Mouse (Mus musculus) heart, embryonic 15.5 days (tissue): ENCODE data around the gene Lca5l. TPM values are rescaled to one million over a fixed set of nuclear protein-coding genes. Genes with fewer than 3 reads are reported as not detected.
A peak's percentile ranks its signal among the peaks of the same experiment; 100 is the strongest.

ENCODE experiments used
- ATAC-seq: fragments of 200-750 bp; cut with Nextera tagmentation; replicated peaks from 2 replicates; pipeline ENCODE4 v1.8.0; 2017; ENCODE audit warnings: low read depth, moderate TSS enrichment; ENCODE audit not compliant: insufficient number of reproducible peaks, insufficient read depth, low FRiP score
- H3K27ac ChIP-seq: fragments of 300-500 bp; sonication (generic); 2 replicates; pipeline ENCODE4 v1.5.1; 2015; ENCODE audit warnings: mild to moderate bottlenecking, inconsistent platforms
- H3K27me3 ChIP-seq: fragments of 300-500 bp; sonication (generic); 2 replicates; pipeline ENCODE4 v1.6.1; 2015; ENCODE audit warnings: inconsistent platforms
- H3K36me3 ChIP-seq: fragments of 300-500 bp; sonication (generic); 2 replicates; pipeline ENCODE4 v1.6.1; 2015; ENCODE audit warnings: mild to moderate bottlenecking, inconsistent platforms
- H3K4me1 ChIP-seq: fragments of 300-500 bp; sonication (generic); replicated peaks from 2 replicates; pipeline ENCODE4 v1.6.1; 2015; ENCODE audit warnings: inconsistent platforms
- H3K4me2 ChIP-seq: fragments of 300-500 bp; sonication (generic); 2 replicates; pipeline ENCODE4 v1.6.1; 2015; ENCODE audit warnings: inconsistent platforms, mild to moderate bottlenecking, moderate library complexity
- H3K4me3 ChIP-seq: fragments of 300-500 bp; sonication (generic); 2 replicates; pipeline ENCODE4 v1.5.1; 2015; ENCODE audit warnings: mild to moderate bottlenecking, inconsistent platforms
- H3K9ac ChIP-seq: fragments of 300-500 bp; sonication (generic); 2 replicates; pipeline ENCODE4 v1.6.1; 2015; ENCODE audit warnings: mild to moderate bottlenecking, inconsistent platforms
- H3K9me3 ChIP-seq: fragments of 300-500 bp; sonication (generic); replicated peaks from 2 replicates; pipeline ENCODE4 v1.6.1; 2016; ENCODE audit warnings: inconsistent platforms
- WGBS: fragments of 180-500 bp; shearing (Covaris S2); methylation state at CpG from one replicate; pipeline ENCODE4 v1.1.7; 2015; ENCODE audit warnings: mixed read lengths; 5-methylcytosine and 5-hydroxymethylcytosine counted together
- polyA plus RNA-seq: library from polyadenylated mRNA; unstranded; fragments of >200 nt; fragmentation: Nextera tagmentation; extraction: Ambion mirVana; gene quantifications from 2 replicates; pipeline ENCODE4 v1.2.1, GENCODE M21; 2015

The Lca5l gene
- 1.2 and 1.5 TPM in 2 replicates for polyA plus RNA-seq

GRCm38 (mm10) chr16:96191531-96192506, at the start of gene Lca5l:
Gene Lca5l, minus strand, starts transcription at chr16:96192271.
- peak within 1 kb of the TSS; percentile 74 for H3K4me3 ChIP-seq
- WGBS = under 1% methylated on average over 77 of the region's 77 CpGs
- H3K4me1 ChIP-seq = peaks cover 8% of the 10 kb centered on the region; the same call in 1 of the 2 replicates
- ATAC-seq = peak; percentile 96
- no peaks in the 10 kb centered on the region for H3K9me3 ChIP-seq
- H3K27ac ChIP-seq = peak within 1 kb of the TSS; percentile 88
- no peaks in the 10 kb centered on the region for H3K27me3 ChIP-seq
- H3K9ac ChIP-seq = peak within 1 kb of the TSS; percentile 72
- H3K4me2 ChIP-seq = peak within 1 kb of the TSS; percentile 78
- H3K36me3 ChIP-seq = no peaks in the 10 kb centered on the region

GRCm38 (mm10) chr16:96235366-96235970, 43.4 kb upstream of the Lca5l start, which contains the start of gene B3galt5:
Gene B3galt5, plus strand, starts transcription at chr16:96235801.
- Histone ChIP-seq H3K9ac (no peak within 1 kb of the TSS), H3K4me2 (no peak within 1 kb of the TSS), H3K4me3 (no peak within 1 kb of the TSS), H3K27ac (no peak within 1 kb of the TSS), H3K4me1 (no peaks in the 10 kb centered on the region), H3K9me3 (no peaks in the 10 kb centered on the region), H3K36me3 (no peaks in the 10 kb centered on the region), H3K27me3 (no peaks in the 10 kb centered on the region)
- no peak for ATAC-seq
- WGBS = 76% methylated on average over 17 of the region's 17 CpGs

- Histone ChIP-seq H3K9me3 (no peaks in the 10 kb centered on the region), H3K4me1 (peaks cover 2% of the 10 kb centered on the region; the same call in 1 of the 2 replicates), H3K36me3 (no peaks in the 10 kb centered on the region), H3K4me2 (no peak overlapping the region), H3K4me3 (no peak overlapping the region), H3K27me3 (no peaks in the 10 kb centered on the region), H3K9ac (no peak overlapping the region), H3K27ac (no peak overlapping the region)
- ATAC-seq = no peak
- WGBS = 83% methylated on average over 8 of the region's 8 CpGs
These were observed 41.9 kb upstream of the Lca5l start for GRCm38 (mm10) chr16:96233996-96234395.

- H3K36me3 ChIP-seq = peaks cover 9% of the 10 kb centered on the region; the same call in 1 of the 2 replicates
- H3K4me3 ChIP-seq = no peak overlapping the region
- ATAC-seq = no peak
- no peaks in the 10 kb centered on the region for H3K27me3 ChIP-seq
- H3K9ac ChIP-seq = no peak overlapping the region
- no peaks in the 10 kb centered on the region for H3K9me3 ChIP-seq
- no peak overlapping the region for H3K27ac ChIP-seq
- no peak overlapping the region for H3K4me2 ChIP-seq
- peaks cover 11% of the 10 kb centered on the region; the same call in 1 of the 2 replicates for H3K4me1 ChIP-seq
- WGBS = 82% methylated on average over 8 of the region's 8 CpGs
These were observed 39.9 kb upstream of the Lca5l start for GRCm38 (mm10) chr16:96231974-96232373.

- Histone ChIP-seq H3K36me3 (peaks cover 16% of the 10 kb centered on the region; the same call in 1 of the 2 replicates), H3K27me3 (no peaks in the 10 kb centered on the region), H3K9me3 (no peaks in the 10 kb centered on the region), H3K4me3 (no peak overlapping the region), H3K4me2 (no peak overlapping the region), H3K9ac (no peak overlapping the region), H3K27ac (no peak overlapping the region), H3K4me1 (peaks cover 11% of the 10 kb centered on the region; the same call in 1 of the 2 replicates)
- WGBS = 84% methylated on average over 4 of the region's 4 CpGs
- no peak for ATAC-seq
These were observed 39.2 kb upstream of the Lca5l start for GRCm38 (mm10) chr16:96231251-96231650.

- no peaks in the 10 kb centered on the region for H3K27me3 ChIP-seq
- no peak overlapping the region for H3K9ac ChIP-seq
These were observed 38.3 kb upstream of the Lca5l start for GRCm38 (mm10) chr16:96230411-96230810.

GRCm38 (mm10) chr16:96229044-96229555, 37.0 kb upstream of the Lca5l start:
- ATAC-seq = peak; percentile 78
- Histone ChIP-seq H3K27me3 (no peaks in the 10 kb centered on the region), H3K27ac (peak overlapping the region; percentile 25), H3K4me3 (no peak overlapping the region), H3K9me3 (no peaks in the 10 kb centered on the region), H3K36me3 (peaks cover 28% of the 10 kb centered on the region), H3K4me1 (peaks cover 11% of the 10 kb centered on the region; the same call in 1 of the 2 replicates), H3K4me2 (no peak overlapping the region), H3K9ac (no peak overlapping the region)
- 34% methylated on average over 8 of the region's 8 CpGs for WGBS

More at GRCm38 (mm10) chr16:96230411-96230810, 38.3 kb upstream of the Lca5l start:
- peaks cover 11% of the 10 kb centered on the region; the same call in 1 of the 2 replicates for H3K4me1 ChIP-seq
- no peak overlapping the region for H3K4me2 ChIP-seq
- H3K36me3 ChIP-seq = peaks cover 21% of the 10 kb centered on the region
- no peak for ATAC-seq
- WGBS = 32% methylated on average over 11 of the region's 11 CpGs
- no peaks in the 10 kb centered on the region for H3K9me3 ChIP-seq
- no peak overlapping the region for H3K4me3 ChIP-seq
- H3K27ac ChIP-seq = no peak overlapping the region

GRCm38 (mm10) chr16:96228438-96228837, 36.4 kb upstream of the Lca5l start:
- peak overlapping the region; percentile 25 for H3K27ac ChIP-seq
- H3K9me3 ChIP-seq = no peaks in the 10 kb centered on the region
- H3K4me1 ChIP-seq = peaks cover 11% of the 10 kb centered on the region; the same call in 1 of the 2 replicates
- no peak overlapping the region for H3K4me2 ChIP-seq
- 68% methylated on average over 13 of the region's 13 CpGs for WGBS
- no peak overlapping the region for H3K4me3 ChIP-seq
- no peak for ATAC-seq
- H3K9ac ChIP-seq = no peak overlapping the region
- H3K36me3 ChIP-seq = peaks cover 31% of the 10 kb centered on the region
- H3K27me3 ChIP-seq = no peaks in the 10 kb centered on the region

- Histone ChIP-seq H3K27ac (peak overlapping the region; percentile 40), H3K4me1 (peaks cover 31% of the 10 kb centered on the region)
These were observed 30.4 kb upstream of the Lca5l start for GRCm38 (mm10) chr16:96222452-96222851.

GRCm38 (mm10) chr16:96221959-96222358, 29.9 kb upstream of the Lca5l start:
- Histone ChIP-seq H3K9ac (no peak overlapping the region), H3K27ac (peak overlapping the region; percentile 68), H3K4me1 (peaks cover 31% of the 10 kb centered on the region), H3K4me3 (no peak overlapping the region), H3K27me3 (no peaks in the 10 kb centered on the region), H3K36me3 (peaks cover 23% of the 10 kb centered on the region), H3K9me3 (no peaks in the 10 kb centered on the region), H3K4me2 (no peak overlapping the region)
- no peak for ATAC-seq
- WGBS = 69% methylated on average over 3 of the region's 3 CpGs

More at GRCm38 (mm10) chr16:96222452-96222851, 30.4 kb upstream of the Lca5l start:
- no peaks in the 10 kb centered on the region for H3K27me3 ChIP-seq
- no peak overlapping the region for H3K4me2 ChIP-seq
- no peaks in the 10 kb centered on the region for H3K9me3 ChIP-seq
- H3K9ac ChIP-seq = no peak overlapping the region
- H3K36me3 ChIP-seq = peaks cover 23% of the 10 kb centered on the region
- no peak overlapping the region for H3K4me3 ChIP-seq
- ATAC-seq = no peak
- 76% methylated on average over 1 of the region's 1 CpGs for WGBS

GRCm38 (mm10) chr16:96221491-96221890, 29.4 kb upstream of the Lca5l start:
- peaks cover 31% of the 10 kb centered on the region for H3K4me1 ChIP-seq
- peak overlapping the region; percentile 68 for H3K27ac ChIP-seq
- no peak overlapping the region for H3K4me2 ChIP-seq
- peaks cover 23% of the 10 kb centered on the region for H3K36me3 ChIP-seq
- no peaks in the 10 kb centered on the region for H3K9me3 ChIP-seq
- WGBS = 33% methylated on average over 5 of the region's 5 CpGs
- no peak overlapping the region for H3K4me3 ChIP-seq
- no peaks in the 10 kb centered on the region for H3K27me3 ChIP-seq
- H3K9ac ChIP-seq = no peak overlapping the region
- peak; percentile 65 for ATAC-seq
